Mouse (Mus musculus): Measurements from ENCODE around the gene Uba52. TPM values are rescaled to one million over a fixed set of nuclear protein-coding genes. Genes with fewer than 3 reads are reported as not detected.

Gene Uba52
- polyA plus RNA-seq, 1 experiment from 2014 or later, result 1,265 TPM

DNA sequence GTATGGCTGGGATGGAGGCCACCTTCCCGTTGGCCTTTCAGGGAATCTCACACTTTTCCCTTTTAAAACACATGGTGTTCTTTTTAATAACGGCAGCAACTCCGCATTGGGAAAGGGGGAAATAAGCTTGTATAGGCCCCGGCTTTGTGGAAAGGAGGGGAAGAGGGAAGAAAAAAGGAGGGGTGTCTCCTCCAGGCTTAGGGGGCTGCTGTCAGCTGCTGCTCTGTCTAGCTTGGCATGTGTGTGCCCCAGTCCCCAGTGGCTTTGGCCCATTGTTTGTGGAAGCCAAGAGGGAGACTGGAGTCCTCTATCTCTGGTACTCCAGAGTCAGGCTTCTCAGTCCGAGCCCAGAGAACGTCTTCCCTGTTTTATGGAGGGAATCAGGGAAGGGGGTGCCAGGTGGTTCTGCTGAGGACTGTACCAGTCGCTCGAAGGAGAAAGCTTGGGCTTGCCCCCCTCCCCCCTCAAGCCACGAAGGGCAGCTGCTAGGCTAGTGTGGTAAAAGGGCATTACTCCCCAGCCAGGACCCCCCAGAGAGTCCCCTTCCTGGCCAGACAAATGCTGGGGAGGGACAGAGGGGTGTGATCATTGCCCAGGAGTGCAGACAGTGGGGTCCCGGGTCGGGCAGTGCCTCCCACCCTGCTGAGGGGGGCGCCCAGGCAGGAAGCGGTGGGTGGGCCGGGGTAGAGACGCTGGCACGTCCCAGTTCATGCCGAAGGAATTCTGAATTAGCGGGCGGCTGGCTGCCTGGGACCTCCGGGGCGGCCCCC is 15.4 kb downstream of the Uba52 start:
- Histone ChIP-seq H3K36me3 (ENCODE audit: insufficient read depth, low read length) (no peaks in the 10 kb centered on the region), H3K9ac (ENCODE audit: low read depth, low read length) (peak overlapping the region; percentile 23; the same call in 1 of the 2 replicates), H3K4me2 (ENCODE audit: low read length) (peak overlapping the region; percentile 18; the same call in 1 of the 2 replicates), H3K4me1 (replicated peaks; ENCODE audit: insufficient read depth, low read length) (peaks cover 8% of the 10 kb centered on the region; the same call in 1 of the 2 replicates), H3K4me3 (replicated peaks; ENCODE audit: low read depth, low read length) (peak overlapping the region; percentile 4; the same call in 1 of the 2 replicates), H3K27me3 (ENCODE audit: insufficient read depth, low read length) (peaks cover 83% of the 10 kb centered on the region), H3K27ac (no peak overlapping the region), H3K9me3 (replicated peaks; ENCODE audit: low read length) (no peaks in the 10 kb centered on the region)
- DNase-seq (ENCODE audit: low spot score) (no peak), ATAC-seq (replicated peaks; ENCODE audit: low FRiP score, low read depth) (no peak)
- TF ChIP-seq CTCF (IDR thresholded peaks at IDR 0.05; ENCODE audit: low read depth), result no peak
- WGBS, result 6% methylated on average over 20 of the region's 21 CpGs

DNA sequence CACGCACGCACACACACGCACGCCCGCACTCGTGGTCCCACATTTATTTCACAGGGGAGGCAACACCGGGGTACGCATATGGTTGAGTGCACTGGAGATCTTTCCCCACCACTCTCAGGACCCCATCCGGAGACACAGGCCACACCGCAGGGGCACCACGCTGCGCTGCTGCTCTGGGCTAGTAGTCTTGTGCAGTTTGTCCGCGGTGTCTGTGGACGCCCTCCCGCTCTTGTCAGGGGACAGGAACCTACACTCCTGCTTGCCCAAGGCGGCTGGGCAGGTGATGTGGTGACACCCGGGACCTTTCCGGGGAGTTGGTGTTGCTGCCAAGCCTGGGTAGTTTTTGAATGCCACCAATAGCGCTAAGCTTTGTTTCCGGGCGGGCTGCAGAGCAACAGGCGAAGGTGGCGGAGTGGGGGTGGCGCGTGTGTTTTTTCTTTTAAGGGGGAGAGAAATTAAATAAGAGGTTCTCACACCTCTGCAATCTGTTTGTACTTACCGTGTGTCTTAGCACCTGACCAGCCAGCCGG is 16.1 kb downstream of the Uba52 start:
- TF ChIP-seq CTCF (IDR thresholded peaks at IDR 0.05; ENCODE audit: low read depth), result no peak
- DNase-seq (ENCODE audit: low spot score) (no peak), ATAC-seq (replicated peaks; ENCODE audit: low FRiP score, low read depth) (no peak)
- 4% methylated on average over 28 of the region's 28 CpGs for WGBS
- no peaks in the 10 kb centered on the region for H3K9me3 ChIP-seq (replicated peaks; ENCODE audit: low read length)
- no peak overlapping the region for H3K27ac ChIP-seq
- peak overlapping the region; percentile 44 for H3K4me3 ChIP-seq (replicated peaks; ENCODE audit: low read depth, low read length)
- no peaks in the 10 kb centered on the region for H3K36me3 ChIP-seq (ENCODE audit: insufficient read depth, low read length)
- no peak overlapping the region for H3K9ac ChIP-seq (ENCODE audit: low read depth, low read length)
- peaks cover 83% of the 10 kb centered on the region for H3K27me3 ChIP-seq (ENCODE audit: insufficient read depth, low read length)
- peaks cover 12% of the 10 kb centered on the region; the same call in 1 of the 2 replicates for H3K4me1 ChIP-seq (replicated peaks; ENCODE audit: insufficient read depth, low read length)
- H3K4me2 ChIP-seq (ENCODE audit: low read length), result peak overlapping the region; percentile 81; the same call in 1 of the 2 replicates

DNA sequence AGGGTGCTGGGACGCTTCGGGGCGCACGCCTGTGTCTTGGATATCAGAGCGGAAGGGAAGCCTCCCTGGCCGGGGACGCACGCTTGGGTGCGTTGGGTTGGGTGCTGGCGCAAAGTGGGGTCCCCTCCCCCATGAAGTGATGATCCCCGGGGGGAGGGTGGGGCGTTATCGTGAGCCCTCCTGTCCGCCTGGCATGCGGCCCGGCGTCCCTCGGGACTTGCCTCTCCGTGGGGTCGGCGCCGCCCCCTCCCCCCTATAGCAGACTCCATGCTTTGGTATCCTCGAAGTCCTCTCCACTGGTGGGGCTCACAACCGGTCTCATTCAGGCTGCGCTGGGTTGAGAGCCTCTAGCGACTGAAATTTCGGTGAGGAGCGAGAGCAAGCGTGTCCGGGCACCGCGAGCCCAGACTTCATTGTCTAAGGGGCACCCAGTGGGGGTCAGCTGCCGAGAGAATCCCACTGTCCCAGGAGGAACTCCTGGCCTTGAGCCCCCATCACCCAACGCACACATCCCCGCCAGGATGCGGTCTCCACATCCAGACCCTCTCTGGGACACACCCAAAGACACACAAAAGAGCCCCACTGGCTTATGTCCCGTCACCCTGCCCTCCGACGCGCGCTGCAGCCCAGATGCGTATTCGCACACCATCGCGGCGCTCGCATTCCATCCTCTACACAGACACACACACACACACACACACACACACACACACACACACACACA is 16.7 kb downstream of the Uba52 start:
- H3K36me3 ChIP-seq (ENCODE audit: insufficient read depth, low read length), result no peaks in the 10 kb centered on the region
- ATAC-seq (replicated peaks; ENCODE audit: low FRiP score, low read depth), result no peak
- WGBS, result 2% methylated on average over 46 of the region's 47 CpGs
- H3K4me1 ChIP-seq (replicated peaks; ENCODE audit: insufficient read depth, low read length), result peaks cover 18% of the 10 kb centered on the region
- H3K4me3 ChIP-seq (replicated peaks; ENCODE audit: low read depth, low read length), result peak overlapping the region; percentile 44
- peak overlapping the region; percentile 81 for H3K4me2 ChIP-seq (ENCODE audit: low read length)
- H3K27ac ChIP-seq, result no peak overlapping the region
- peaks cover 82% of the 10 kb centered on the region for H3K27me3 ChIP-seq (ENCODE audit: insufficient read depth, low read length)
- H3K9ac ChIP-seq (ENCODE audit: low read depth, low read length), result peak overlapping the region; percentile 31; the same call in 1 of the 2 replicates
- no peak for DNase-seq (ENCODE audit: low spot score)
- no peak for TF ChIP-seq CTCF (IDR thresholded peaks at IDR 0.05; ENCODE audit: low read depth)
- no peaks in the 10 kb centered on the region for H3K9me3 ChIP-seq (replicated peaks; ENCODE audit: low read length)

DNA sequence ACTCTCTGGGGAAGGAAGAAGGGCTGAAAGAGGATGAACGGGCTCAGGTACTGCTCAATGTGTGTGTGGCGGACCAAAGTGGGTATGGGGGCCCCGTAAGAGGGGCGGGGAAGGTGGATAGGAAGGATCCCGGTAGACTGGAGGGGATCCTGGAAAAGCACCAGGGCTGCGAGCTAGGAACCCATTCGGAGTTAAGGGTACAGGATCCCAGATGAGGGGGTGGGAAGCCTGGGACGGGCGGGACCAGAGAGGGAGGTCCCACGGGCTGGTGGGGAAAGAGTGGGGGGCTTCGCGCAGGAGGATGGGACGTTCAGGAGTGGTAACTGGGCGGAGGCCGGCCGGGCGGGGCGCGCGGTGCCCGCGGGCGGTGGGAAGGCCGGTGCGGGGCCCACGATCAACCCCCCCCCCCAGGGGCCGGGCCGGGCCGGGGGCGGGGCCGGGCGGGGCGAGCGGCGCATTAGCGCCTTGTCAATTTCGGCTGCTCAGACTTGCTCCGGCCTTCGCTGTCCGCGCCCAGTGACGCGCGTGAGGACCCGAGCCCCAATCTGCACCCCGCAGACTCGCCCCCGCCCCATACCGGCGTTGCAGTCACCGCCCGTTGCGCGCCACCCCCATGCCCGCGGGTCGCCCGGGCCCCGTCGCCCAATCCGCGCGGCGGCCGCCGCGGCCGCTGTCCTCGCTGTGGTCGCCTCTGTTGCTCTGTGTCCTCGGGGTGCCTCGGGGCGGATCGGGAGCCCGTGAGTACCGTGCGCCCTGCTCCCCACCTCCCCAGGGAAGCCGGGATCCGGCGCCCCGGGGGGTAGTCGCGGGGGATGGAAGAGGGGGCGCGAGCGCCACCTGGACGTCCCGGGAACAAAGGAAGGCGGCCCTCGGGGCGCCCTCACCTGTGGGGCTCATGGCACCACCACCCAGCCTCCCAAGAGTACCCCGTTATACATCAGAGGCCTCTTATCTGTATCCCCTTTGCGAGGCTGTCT is 17.6 kb downstream of the Uba52 start, which contains the start of gene Crlf1:
TSS of gene Crlf1 (plus strand) at position 495 of the 977 bp plus-strand sequence.
- H3K27ac ChIP-seq, result no peak within 1 kb of the TSS
- H3K9ac ChIP-seq (ENCODE audit: low read depth, low read length), result peak within 1 kb of the TSS; percentile 31

DNA sequence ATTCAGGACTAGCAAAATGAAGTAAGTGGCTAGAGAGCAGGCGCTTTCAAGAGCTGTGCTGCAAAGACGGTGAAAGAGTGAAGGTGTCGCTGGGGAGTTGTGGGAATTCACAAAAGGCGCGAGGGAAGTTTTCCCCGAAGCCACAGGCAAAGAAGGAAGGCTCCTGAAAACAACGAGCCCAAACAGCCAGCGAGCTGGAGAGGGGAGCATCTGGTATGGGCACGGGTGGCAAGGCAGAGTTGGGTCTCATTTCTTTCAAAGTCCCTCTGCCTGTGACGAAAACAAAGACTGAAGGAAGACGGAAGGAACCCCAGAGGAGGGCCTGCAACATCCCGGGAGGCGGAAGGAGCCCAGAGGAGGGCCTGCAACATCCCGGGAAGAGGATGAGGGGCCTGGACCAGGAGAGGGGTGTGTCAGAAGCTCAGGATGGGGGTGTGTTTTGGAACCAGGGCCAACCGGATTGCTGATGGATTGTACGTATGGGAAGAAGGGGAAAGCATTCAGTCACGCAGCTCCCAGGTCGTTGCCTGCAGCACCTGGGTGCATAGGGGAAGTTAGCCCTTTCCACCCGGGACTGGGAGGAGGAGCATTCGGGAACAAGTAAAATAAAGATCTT is 19.6 kb downstream of the Uba52 start:
- no peak overlapping the region for H3K27ac ChIP-seq
- H3K4me1 ChIP-seq (replicated peaks; ENCODE audit: insufficient read depth, low read length), result peaks cover 32% of the 10 kb centered on the region

More for the DNA sequence above, 17.6 kb downstream of the Uba52 start, which contains the start of gene Crlf1:
- Histone ChIP-seq H3K4me1 (replicated peaks; ENCODE audit: insufficient read depth, low read length) (peaks cover 27% of the 10 kb centered on the region), H3K36me3 (ENCODE audit: insufficient read depth, low read length) (no peaks in the 10 kb centered on the region), H3K4me3 (replicated peaks; ENCODE audit: low read depth, low read length) (peak within 1 kb of the TSS; percentile 44), H3K9me3 (replicated peaks; ENCODE audit: low read length) (no peaks in the 10 kb centered on the region), H3K27me3 (ENCODE audit: insufficient read depth, low read length) (peaks cover 86% of the 10 kb centered on the region), H3K4me2 (ENCODE audit: low read length) (peak within 1 kb of the TSS; percentile 81)
- ATAC-seq (replicated peaks; ENCODE audit: low FRiP score, low read depth), result no peak
- WGBS, result 2% methylated on average over 68 of the region's 93 CpGs
- no peak for DNase-seq (ENCODE audit: low spot score)
- TF ChIP-seq CTCF (IDR thresholded peaks at IDR 0.05; ENCODE audit: low read depth), result no peak

More for the DNA sequence above, 19.6 kb downstream of the Uba52 start:
- no peak for TF ChIP-seq CTCF (IDR thresholded peaks at IDR 0.05; ENCODE audit: low read depth)
- Histone ChIP-seq H3K36me3 (ENCODE audit: insufficient read depth, low read length) (no peaks in the 10 kb centered on the region), H3K9me3 (replicated peaks; ENCODE audit: low read length) (no peaks in the 10 kb centered on the region), H3K9ac (ENCODE audit: low read depth, low read length) (no peak overlapping the region), H3K4me3 (replicated peaks; ENCODE audit: low read depth, low read length) (no peak overlapping the region), H3K27me3 (ENCODE audit: insufficient read depth, low read length) (peaks cover 89% of the 10 kb centered on the region), H3K4me2 (ENCODE audit: low read length) (no peak overlapping the region)
- 9% methylated on average over 20 of the region's 20 CpGs for WGBS
- ATAC-seq (replicated peaks; ENCODE audit: low FRiP score, low read depth) (no peak), DNase-seq (ENCODE audit: low spot score) (no peak)
